Mouse (Mus musculus): Measurements from ENCODE around the gene Pcdh20.

Pcdh20 gene

GRCm38 (mm10) chr14:88470495-88471434, at the start of gene Pcdh20:
Gene Pcdh20, minus strand, starts transcription at chr14:88471396.
- DNase-seq (ENCODE audit: low spot score), result no peak

- no peak for DNase-seq (ENCODE audit: low spot score)
Measured at GRCm38 (mm10) chr14:88479909-88480308, 8.7 kb upstream of the Pcdh20 start.

- DNase-seq (ENCODE audit: low spot score), result no peak
Measured at GRCm38 (mm10) chr14:88469956-88470355, 1.2 kb downstream of the Pcdh20 start.

GRCm38 (mm10) chr14:88469361-88469760, 1.8 kb downstream of the Pcdh20 start:
- no peak for DNase-seq (ENCODE audit: low spot score)

DNA sequence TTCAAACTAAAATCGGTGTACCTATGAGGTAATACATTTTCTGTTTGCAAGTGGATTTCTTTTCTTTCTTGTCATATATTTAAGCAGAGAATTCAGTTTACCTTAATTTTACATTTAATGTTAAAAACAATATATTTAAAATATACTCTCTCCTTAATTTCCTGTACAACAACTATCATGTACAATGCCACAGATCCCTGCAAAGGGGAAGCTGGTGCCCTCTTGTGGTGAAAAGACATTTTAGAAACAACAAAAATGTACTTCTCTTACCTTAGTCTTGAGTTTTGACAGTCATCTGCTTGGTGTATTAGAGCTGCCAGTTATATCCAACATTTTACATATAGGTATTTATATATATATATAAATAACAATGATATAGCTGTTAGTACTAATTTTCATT, 4.8 kb downstream of the Pcdh20 start:
- DNase-seq (ENCODE audit: low spot score), result no peak

DNA sequence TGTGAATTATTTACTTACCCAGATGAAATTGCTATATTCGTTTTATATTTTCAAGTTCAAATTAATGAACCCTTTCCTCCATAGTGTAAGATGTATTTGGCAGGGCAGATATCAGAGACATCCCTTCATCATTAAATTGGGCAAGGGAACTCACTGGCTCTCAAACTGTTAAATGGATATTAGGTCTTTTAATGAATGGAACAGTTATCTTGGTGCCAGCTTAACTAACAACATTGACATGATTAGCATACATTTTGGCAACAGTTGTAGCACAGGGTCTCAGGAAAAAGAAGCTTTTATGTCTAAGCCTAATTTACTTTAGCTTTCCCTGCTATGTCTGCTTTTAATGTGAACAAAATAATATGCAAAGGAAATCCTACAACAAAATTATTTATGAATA, 6.8 kb downstream of the Pcdh20 start:
- no peak for DNase-seq (ENCODE audit: low spot score)

GRCm38 (mm10) chr14:88463357-88463756, 7.8 kb downstream of the Pcdh20 start:
- DNase-seq (ENCODE audit: low spot score), result no peak

- DNase-seq (ENCODE audit: low spot score), result no peak
Measured at GRCm38 (mm10) chr14:88462944-88463343, 8.3 kb downstream of the Pcdh20 start.

- DNase-seq (ENCODE audit: low spot score), result no peak
Measured at GRCm38 (mm10) chr14:88460705-88461104, 10.5 kb downstream of the Pcdh20 start.

- no peak for DNase-seq (ENCODE audit: low spot score)
Measured at GRCm38 (mm10) chr14:88443304-88443703, 27.9 kb downstream of the Pcdh20 start.

DNA sequence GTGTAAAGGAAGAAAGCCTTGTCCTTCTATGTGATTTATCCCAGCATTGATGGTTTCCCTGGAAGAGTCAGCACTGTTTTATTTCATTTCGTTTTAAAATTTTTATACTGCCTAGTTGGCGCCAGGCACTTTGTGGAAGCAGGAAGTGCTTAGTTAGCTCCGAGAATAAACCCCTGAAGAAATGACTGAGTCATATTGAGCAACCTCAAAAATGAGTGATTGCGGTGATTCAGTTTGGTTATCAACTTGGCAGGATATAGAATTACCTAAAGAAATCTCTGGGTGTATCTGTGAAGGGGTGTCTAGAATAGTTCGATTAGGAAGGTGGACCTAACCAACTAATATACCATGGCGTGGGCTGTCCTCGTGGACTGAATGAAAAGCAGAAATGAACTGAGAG, 41.8 kb downstream of the Pcdh20 start:
- DNase-seq (ENCODE audit: low spot score), result no peak

GRCm38 (mm10) chr14:88427370-88427769, 43.8 kb downstream of the Pcdh20 start:
- DNase-seq (ENCODE audit: low spot score), result no peak

Data from yolk sac, embryonic 10.5 days (tissue).